Mouse (Mus musculus): Measurements from ENCODE around the gene Mobp. TPM values are rescaled to one million over a fixed set of nuclear protein-coding genes. Genes with fewer than 3 reads are reported as not detected.

The Mobp gene
- polyA plus RNA-seq, 1 experiment from 2014 or later = 0.82 TPM

DNA sequence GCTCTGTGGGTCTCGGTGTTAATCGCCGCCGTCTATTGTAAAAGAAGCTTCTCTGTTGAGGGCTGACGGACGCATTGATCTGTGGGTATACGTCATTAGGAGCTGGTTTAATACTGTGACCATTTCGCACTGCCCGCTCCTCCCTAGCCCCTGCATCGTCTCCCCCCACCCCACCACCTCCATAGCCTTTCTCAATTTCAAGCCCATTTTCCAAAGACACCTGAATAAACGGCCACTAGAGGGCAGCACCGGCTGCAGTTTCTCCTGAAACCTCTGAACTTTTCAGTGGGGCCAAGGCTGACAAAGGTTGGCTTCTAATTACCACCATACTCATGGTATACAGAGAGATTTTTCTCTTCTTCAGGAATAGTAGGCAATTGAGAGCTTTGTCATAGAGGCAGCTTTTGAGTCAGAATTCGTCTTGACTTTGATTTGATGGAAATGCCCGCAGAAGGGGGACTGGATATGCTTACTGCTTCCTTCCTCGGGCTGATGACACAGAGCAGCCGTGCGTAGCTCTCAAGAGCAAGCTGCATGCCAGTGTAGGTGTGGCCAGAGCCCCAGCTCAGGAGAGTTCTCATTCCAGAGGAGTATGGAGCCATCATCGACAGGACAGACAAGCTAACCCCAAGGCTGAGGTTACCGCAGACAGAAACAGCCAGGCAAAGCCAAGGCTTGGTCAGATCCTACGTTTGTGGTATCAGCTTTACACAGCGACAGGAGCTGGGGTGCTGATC lies 42.0 kb downstream of the Mobp start:
- H3K4me3 ChIP-seq (ENCODE audit: low read depth, low read length) = peak overlapping the region; percentile 27
- no peaks in the 10 kb centered on the region for H3K27me3 ChIP-seq (ENCODE audit: control insufficient read depth, insufficient read depth, low read length)
- WGBS = 28% methylated on average over 21 of the region's 21 CpGs
- peak overlapping the region; percentile 43 for H3K4me2 ChIP-seq
- no peaks in the 10 kb centered on the region for H3K9me3 ChIP-seq (ENCODE audit: control insufficient read depth, low read length)
- H3K4me1 ChIP-seq (ENCODE audit: control insufficient read depth, insufficient read depth, low read length) = no peaks in the 10 kb centered on the region
- H3K36me3 ChIP-seq (ENCODE audit: control insufficient read depth, insufficient read depth, low read length) = no peaks in the 10 kb centered on the region
- H3K9ac ChIP-seq (ENCODE audit: low read length) = peak overlapping the region; percentile 51
- ATAC-seq (ENCODE audit: low FRiP score) = peak; percentile 93
- DNase-seq (ENCODE audit: low spot score, missing footprints) = peak; percentile 100
- no peak overlapping the region for H3K27ac ChIP-seq (ENCODE audit: low read depth, low read length)

DNA sequence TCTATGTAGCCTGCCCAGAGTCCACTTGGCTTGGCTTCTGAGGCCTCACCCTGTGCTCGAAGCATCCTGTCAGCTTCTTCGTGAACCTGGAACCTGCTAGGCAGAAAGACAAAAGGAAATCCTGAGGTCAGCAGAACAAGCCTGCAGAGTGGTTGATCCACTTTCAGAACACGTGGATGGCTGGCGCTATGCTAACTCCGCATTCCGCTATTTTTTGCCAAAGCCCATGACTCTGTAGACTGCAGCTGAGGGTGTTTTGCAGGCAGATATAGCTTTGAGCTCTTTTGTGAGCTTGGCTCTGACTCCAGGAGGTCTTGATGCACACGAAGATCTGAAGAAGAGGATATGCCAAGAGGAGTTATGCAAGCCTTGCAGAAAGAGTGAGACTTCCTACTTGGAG lies 43.2 kb downstream of the Mobp start:
- H3K9me3 ChIP-seq (ENCODE audit: control insufficient read depth, low read length) = no peaks in the 10 kb centered on the region
- no peaks in the 10 kb centered on the region for H3K4me1 ChIP-seq (ENCODE audit: control insufficient read depth, insufficient read depth, low read length)
- H3K27ac ChIP-seq (ENCODE audit: low read depth, low read length) = no peak overlapping the region
- 82% methylated on average over 7 of the region's 7 CpGs for WGBS
- no peak overlapping the region for H3K4me2 ChIP-seq
- H3K36me3 ChIP-seq (ENCODE audit: control insufficient read depth, insufficient read depth, low read length) = no peaks in the 10 kb centered on the region
- no peak for DNase-seq (ENCODE audit: low spot score, missing footprints)
- ATAC-seq (ENCODE audit: low FRiP score) = no peak
- H3K4me3 ChIP-seq (ENCODE audit: low read depth, low read length) = no peak overlapping the region
- no peak overlapping the region for H3K9ac ChIP-seq (ENCODE audit: low read length)
- no peaks in the 10 kb centered on the region for H3K27me3 ChIP-seq (ENCODE audit: control insufficient read depth, insufficient read depth, low read length)

DNA sequence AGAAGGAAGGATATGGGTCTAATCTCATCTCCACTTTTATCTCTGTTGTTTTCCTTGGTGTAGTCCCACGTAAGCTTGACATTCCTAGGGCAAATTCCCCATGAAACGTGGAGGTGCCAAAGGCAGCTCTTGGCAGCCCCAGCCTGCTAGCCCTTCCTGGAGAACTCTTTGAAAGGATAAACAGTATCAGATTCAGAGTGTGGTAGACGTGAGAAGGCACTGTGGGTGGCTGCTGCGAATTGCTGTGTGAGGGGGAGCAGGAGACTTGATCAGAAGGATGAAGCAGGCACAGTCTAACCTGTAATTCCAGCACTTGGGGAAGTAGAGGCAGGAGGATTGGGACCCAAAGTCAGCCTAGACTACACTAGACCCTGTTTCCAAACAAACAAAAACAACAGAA lies 51.4 kb downstream of the Mobp start:
- Histone ChIP-seq H3K4me2 (no peak overlapping the region), H3K9ac (ENCODE audit: low read length) (no peak overlapping the region), H3K4me1 (ENCODE audit: control insufficient read depth, insufficient read depth, low read length) (no peaks in the 10 kb centered on the region), H3K4me3 (ENCODE audit: low read depth, low read length) (no peak overlapping the region), H3K9me3 (ENCODE audit: control insufficient read depth, low read length) (no peaks in the 10 kb centered on the region), H3K27me3 (ENCODE audit: control insufficient read depth, insufficient read depth, low read length) (no peaks in the 10 kb centered on the region), H3K27ac (ENCODE audit: low read depth, low read length) (no peak overlapping the region), H3K36me3 (ENCODE audit: control insufficient read depth, insufficient read depth, low read length) (no peaks in the 10 kb centered on the region)
- DNase-seq (ENCODE audit: low spot score, missing footprints) (no peak), ATAC-seq (ENCODE audit: low FRiP score) (no peak)
- WGBS = 60% methylated on average over 4 of the region's 4 CpGs

DNA sequence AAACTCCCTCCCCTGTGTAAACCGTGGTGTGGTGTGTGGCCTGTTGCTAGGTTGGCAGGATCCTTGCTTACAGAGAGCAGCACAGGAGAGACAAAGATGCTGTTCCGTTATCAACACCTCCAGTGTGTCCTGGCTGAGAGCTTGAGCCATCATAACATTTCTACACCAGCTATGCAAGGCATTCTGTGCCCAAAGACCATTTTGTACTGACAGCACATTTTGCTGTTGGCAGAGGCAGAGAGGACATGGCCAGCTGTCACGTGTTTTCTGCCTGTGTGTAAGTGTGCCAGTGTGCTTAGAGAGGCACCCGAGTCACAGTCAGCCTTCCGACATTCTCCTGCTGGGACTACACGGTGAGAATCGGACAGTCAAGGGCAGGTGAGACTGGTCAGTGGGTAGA lies 52.2 kb downstream of the Mobp start:
- Histone ChIP-seq H3K4me1 (ENCODE audit: control insufficient read depth, insufficient read depth, low read length) (no peaks in the 10 kb centered on the region), H3K4me3 (ENCODE audit: low read depth, low read length) (no peak overlapping the region), H3K9ac (ENCODE audit: low read length) (no peak overlapping the region), H3K27me3 (ENCODE audit: control insufficient read depth, insufficient read depth, low read length) (no peaks in the 10 kb centered on the region), H3K9me3 (ENCODE audit: control insufficient read depth, low read length) (no peaks in the 10 kb centered on the region), H3K27ac (ENCODE audit: low read depth, low read length) (no peak overlapping the region), H3K36me3 (ENCODE audit: control insufficient read depth, insufficient read depth, low read length) (no peaks in the 10 kb centered on the region), H3K4me2 (no peak overlapping the region)
- 81% methylated on average over 7 of the region's 7 CpGs for WGBS
- no peak for DNase-seq (ENCODE audit: low spot score, missing footprints)
- no peak for ATAC-seq (ENCODE audit: low FRiP score)

DNA sequence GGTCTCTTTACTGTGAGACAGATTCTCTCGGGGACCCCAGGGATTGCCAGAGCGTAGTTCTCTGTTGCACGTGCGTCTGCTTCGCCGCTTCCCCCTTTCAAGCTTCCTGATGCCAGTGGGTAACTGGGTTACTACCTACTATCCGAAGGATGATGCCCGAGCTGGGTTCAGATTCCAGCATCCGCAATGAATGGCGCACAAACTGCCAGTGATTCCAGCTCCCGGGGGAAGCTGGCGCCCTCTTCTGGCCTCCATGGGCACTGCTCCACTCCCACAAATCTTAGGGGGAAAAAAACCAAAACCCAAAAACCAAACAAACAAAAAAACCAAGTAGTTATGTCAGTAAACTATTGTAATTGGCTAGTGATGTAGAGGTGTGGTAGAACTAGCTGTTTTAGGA lies 53.2 kb downstream of the Mobp start:
- no peaks in the 10 kb centered on the region for H3K36me3 ChIP-seq (ENCODE audit: control insufficient read depth, insufficient read depth, low read length)
- DNase-seq (ENCODE audit: low spot score, missing footprints) = no peak
- no peak overlapping the region for H3K4me3 ChIP-seq (ENCODE audit: low read depth, low read length)
- ATAC-seq (ENCODE audit: low FRiP score) = no peak
- H3K4me2 ChIP-seq = no peak overlapping the region
- H3K4me1 ChIP-seq (ENCODE audit: control insufficient read depth, insufficient read depth, low read length) = no peaks in the 10 kb centered on the region
- H3K9me3 ChIP-seq (ENCODE audit: control insufficient read depth, low read length) = no peaks in the 10 kb centered on the region
- H3K9ac ChIP-seq (ENCODE audit: low read length) = no peak overlapping the region
- no peak overlapping the region for H3K27ac ChIP-seq (ENCODE audit: low read depth, low read length)
- WGBS = 26% methylated on average over 12 of the region's 12 CpGs
- no peaks in the 10 kb centered on the region for H3K27me3 ChIP-seq (ENCODE audit: control insufficient read depth, insufficient read depth, low read length)

DNA sequence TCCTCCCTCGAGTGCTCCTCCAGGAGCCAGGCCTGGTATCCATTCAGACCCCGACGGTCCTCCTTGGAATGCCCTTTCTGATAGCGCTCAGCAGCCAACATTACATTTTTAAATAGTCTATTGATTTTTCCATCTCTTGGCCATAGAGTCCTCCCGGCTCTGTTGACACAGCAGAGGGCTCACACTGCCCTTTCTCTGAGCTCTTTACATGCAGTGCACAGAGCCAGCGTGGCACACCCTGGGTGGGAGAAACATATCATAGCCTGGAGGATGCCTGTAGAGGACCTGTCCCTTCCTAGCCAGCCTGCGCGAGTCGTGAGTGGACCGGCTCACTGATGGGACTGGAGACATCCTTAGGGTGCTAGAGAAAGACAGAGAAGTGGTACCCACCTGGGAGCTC lies 54.4 kb downstream of the Mobp start:
- H3K27me3 ChIP-seq (ENCODE audit: control insufficient read depth, insufficient read depth, low read length) = no peaks in the 10 kb centered on the region
- no peak overlapping the region for H3K4me2 ChIP-seq
- 90% methylated on average over 10 of the region's 10 CpGs for WGBS
- H3K4me3 ChIP-seq (ENCODE audit: low read depth, low read length) = no peak overlapping the region
- H3K9me3 ChIP-seq (ENCODE audit: control insufficient read depth, low read length) = no peaks in the 10 kb centered on the region
- H3K9ac ChIP-seq (ENCODE audit: low read length) = no peak overlapping the region
- no peaks in the 10 kb centered on the region for H3K36me3 ChIP-seq (ENCODE audit: control insufficient read depth, insufficient read depth, low read length)
- H3K4me1 ChIP-seq (ENCODE audit: control insufficient read depth, insufficient read depth, low read length) = no peaks in the 10 kb centered on the region
- DNase-seq (ENCODE audit: low spot score, missing footprints) (no peak), ATAC-seq (ENCODE audit: low FRiP score) (0 out of 2 replicates have a peak, but pooled peaks have one; percentile 48)
- H3K27ac ChIP-seq (ENCODE audit: low read depth, low read length) = peak overlapping the region; percentile 14; the same call in 1 of the 2 replicates

DNA sequence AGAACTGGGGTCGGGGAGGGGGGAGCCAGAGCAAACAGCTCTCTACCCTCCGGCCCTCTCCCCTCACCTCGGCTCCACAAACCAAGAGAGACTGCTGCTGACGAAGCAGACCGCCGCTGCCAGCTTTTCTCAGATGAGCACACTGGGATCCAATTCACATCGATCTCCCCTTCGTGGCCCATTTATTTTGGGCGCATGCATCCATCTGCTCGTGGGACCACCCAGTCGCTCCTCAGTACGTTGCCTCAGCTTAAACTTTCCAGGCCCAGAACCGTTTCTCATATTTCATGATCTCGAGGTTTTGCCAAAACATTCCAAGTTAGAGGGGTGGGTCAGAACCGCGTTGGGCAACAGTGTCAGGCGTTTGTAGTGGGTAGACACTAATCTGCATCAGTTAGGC lies 57.4 kb downstream of the Mobp start:
- Histone ChIP-seq H3K27ac (ENCODE audit: low read depth, low read length) (no peak overlapping the region), H3K9ac (ENCODE audit: low read length) (no peak overlapping the region), H3K4me1 (ENCODE audit: control insufficient read depth, insufficient read depth, low read length) (no peaks in the 10 kb centered on the region), H3K27me3 (ENCODE audit: control insufficient read depth, insufficient read depth, low read length) (no peaks in the 10 kb centered on the region), H3K36me3 (ENCODE audit: control insufficient read depth, insufficient read depth, low read length) (no peaks in the 10 kb centered on the region), H3K9me3 (ENCODE audit: control insufficient read depth, low read length) (no peaks in the 10 kb centered on the region), H3K4me2 (no peak overlapping the region), H3K4me3 (ENCODE audit: low read depth, low read length) (no peak overlapping the region)
- no peak for DNase-seq (ENCODE audit: low spot score, missing footprints)
- WGBS = 85% methylated on average over 17 of the region's 17 CpGs
- ATAC-seq (ENCODE audit: low FRiP score) = no peak

DNA sequence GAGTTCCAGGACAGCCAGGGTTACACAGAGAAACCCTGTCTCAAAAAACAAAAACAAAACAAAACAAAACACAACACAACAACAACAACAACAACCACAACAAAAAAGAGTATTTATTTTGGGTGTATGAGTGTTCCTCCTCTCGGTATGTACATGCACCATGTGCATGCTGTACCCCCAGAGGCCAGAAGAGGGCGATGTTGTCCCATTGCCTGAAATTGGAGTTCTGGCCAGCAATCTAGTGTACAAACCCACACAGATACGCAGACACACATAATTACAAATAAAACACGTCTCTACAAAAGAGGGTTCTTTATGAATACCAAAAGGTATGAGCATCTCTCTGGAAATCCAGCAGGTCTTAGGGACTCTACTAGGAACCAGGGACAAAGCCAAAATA lies 60.6 kb downstream of the Mobp start:
- H3K4me2 ChIP-seq = no peak overlapping the region
- no peak for ATAC-seq (ENCODE audit: low FRiP score)
- WGBS = 73% methylated on average over 4 of the region's 4 CpGs
- DNase-seq (ENCODE audit: low spot score, missing footprints) = peak; percentile 91
- H3K9ac ChIP-seq (ENCODE audit: low read length) = no peak overlapping the region
- H3K9me3 ChIP-seq (ENCODE audit: control insufficient read depth, low read length) = no peaks in the 10 kb centered on the region
- no peak overlapping the region for H3K27ac ChIP-seq (ENCODE audit: low read depth, low read length)
- H3K4me3 ChIP-seq (ENCODE audit: low read depth, low read length) = no peak overlapping the region
- H3K4me1 ChIP-seq (ENCODE audit: control insufficient read depth, insufficient read depth, low read length) = no peaks in the 10 kb centered on the region
- H3K36me3 ChIP-seq (ENCODE audit: control insufficient read depth, insufficient read depth, low read length) = no peaks in the 10 kb centered on the region
- no peaks in the 10 kb centered on the region for H3K27me3 ChIP-seq (ENCODE audit: control insufficient read depth, insufficient read depth, low read length)

DNA sequence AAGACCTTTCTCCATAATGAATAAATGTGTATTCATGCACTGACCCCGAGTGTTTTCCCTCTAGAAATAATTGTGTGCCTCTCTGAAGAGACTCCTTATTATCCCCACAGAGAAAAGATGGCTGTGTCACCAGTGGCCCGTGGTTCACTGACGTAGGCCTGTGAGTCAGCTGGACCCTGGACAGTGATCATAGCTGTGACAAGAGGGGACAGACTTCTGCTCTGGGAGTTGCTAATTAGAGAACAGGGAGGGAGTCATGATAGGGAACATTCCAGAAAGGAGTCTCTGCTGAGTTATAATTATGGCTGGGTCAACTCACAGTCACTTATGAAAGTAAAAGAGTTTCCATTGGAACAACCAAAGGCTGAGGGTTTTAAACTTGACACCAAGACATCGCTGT lies 61.4 kb downstream of the Mobp start:
- Histone ChIP-seq H3K4me2 (no peak overlapping the region), H3K4me3 (ENCODE audit: low read depth, low read length) (no peak overlapping the region), H3K27ac (ENCODE audit: low read depth, low read length) (no peak overlapping the region), H3K9ac (ENCODE audit: low read length) (no peak overlapping the region), H3K4me1 (ENCODE audit: control insufficient read depth, insufficient read depth, low read length) (no peaks in the 10 kb centered on the region), H3K36me3 (ENCODE audit: control insufficient read depth, insufficient read depth, low read length) (no peaks in the 10 kb centered on the region), H3K9me3 (ENCODE audit: control insufficient read depth, low read length) (no peaks in the 10 kb centered on the region), H3K27me3 (ENCODE audit: control insufficient read depth, insufficient read depth, low read length) (no peaks in the 10 kb centered on the region)
- no peak for ATAC-seq (ENCODE audit: low FRiP score)
- DNase-seq (ENCODE audit: low spot score, missing footprints) = no peak
- WGBS = 76% methylated on average over 4 of the region's 4 CpGs
